Mouse (Mus musculus) heart, adult 8-10 months (tissue): ENCODE measurements around the gene Thoc5. TPM values are rescaled to one million over a fixed set of nuclear protein-coding genes. Genes with fewer than 3 reads are reported as not detected.

Experiments
- DNase-seq: peaks from one replicate; pipeline ENCODE4 v3.0.0; 2022; ENCODE audit warnings: low spot score
- microRNA-seq: library from miRNA; unstranded; fragments of <30 nt; microRNA quantifications from one replicate; pipeline ENCODE4 v1.2.0, GENCODE M21; 2022
- total RNA-seq, 4 experiments: library from RNA; stranded (reverse); gene quantifications; 2 replicates each; pipeline ENCODE4 v1.2.4; 2022

Gene Thoc5
- total RNA-seq, 4 experiments from 2014 or later = 14.9 to 19.8 (median 16.2) TPM

GRCm38 (mm10) chr11:4974376-4975122 is 79.4 kb downstream of the Thoc5 start:
- no peak for DNase-seq

- DNase-seq = no peak
These were observed 80.5 kb downstream of the Thoc5 start for GRCm38 (mm10) chr11:4975623-4976022.

Small RNA genes within 50 kb of the gene (microRNA-seq; reads per million reads assigned to microRNA genes)
- gene Mir6918 = not detected

Other genes starting within 250 kb of the Thoc5 start
- 1,000 to 10,000 TPM; 1,379 to 1,599 (median 1,505) TPM for gene Uqcr10, start 191.0 kb upstream of the Thoc5 start, total RNA-seq
- gene Zmat5, start 190.6 kb upstream of the Thoc5 start, total RNA-seq = 10 to 100 TPM; 25.9 to 31.7 (median 26.3) TPM
- not detected for gene Cabp7, start 148.5 kb upstream of the Thoc5 start, total RNA-seq
- gene Nf2, start 45.8 kb upstream of the Thoc5 start, total RNA-seq = 10 to 100 TPM; 75.5 to 80.0 (median 78.3) TPM
- 1 to 10 TPM in 1 of 4 experiments, under 1 TPM in 3; 0.52 to 1.1 (median 0.82) TPM for gene Nipsnap1, start 21.4 kb upstream of the Thoc5 start, total RNA-seq
- not detected for gene Nefh, start 52.7 kb downstream of the Thoc5 start, total RNA-seq
- gene Ap1b1, start 91.5 kb downstream of the Thoc5 start, total RNA-seq = 10 to 100 TPM; 44.3 to 62.4 (median 54.2) TPM
- gene Rasl10a, start 162.8 kb downstream of the Thoc5 start, total RNA-seq = 1 to 10 TPM; 3.3 to 7.8 (median 5.8) TPM
- 10 to 100 TPM; 13.8 to 18.1 (median 15.6) TPM for gene Gas2l1, start 170.0 kb downstream of the Thoc5 start, total RNA-seq
- 10 to 100 TPM; 26.7 to 27.7 (median 27.3) TPM for gene Rhbdd3, start 203.6 kb downstream of the Thoc5 start, total RNA-seq
- gene Ewsr1, start 203.9 kb downstream of the Thoc5 start, total RNA-seq = 100 to 1,000 TPM in 1 of 4 experiments, 10 to 100 TPM in 3; 74.3 to 111 (median 95.2) TPM